Mouse (Mus musculus) erythroblast, embryonic 14.5 days (primary cell): ENCODE results near the gene Grid2ip.

Experiments
- GATA1 ChIP-seq: IDR thresholded peaks from 2 replicates; pipeline ENCODE4 v1.6.1; 2012; ENCODE audit warnings: low read length, inconsistent platforms, mixed read lengths
- TAL1 ChIP-seq: IDR thresholded peaks from 3 replicates; pipeline ENCODE4 v1.6.1; 2012; ENCODE audit warnings: low read length, inconsistent platforms, mixed read lengths

DNA sequence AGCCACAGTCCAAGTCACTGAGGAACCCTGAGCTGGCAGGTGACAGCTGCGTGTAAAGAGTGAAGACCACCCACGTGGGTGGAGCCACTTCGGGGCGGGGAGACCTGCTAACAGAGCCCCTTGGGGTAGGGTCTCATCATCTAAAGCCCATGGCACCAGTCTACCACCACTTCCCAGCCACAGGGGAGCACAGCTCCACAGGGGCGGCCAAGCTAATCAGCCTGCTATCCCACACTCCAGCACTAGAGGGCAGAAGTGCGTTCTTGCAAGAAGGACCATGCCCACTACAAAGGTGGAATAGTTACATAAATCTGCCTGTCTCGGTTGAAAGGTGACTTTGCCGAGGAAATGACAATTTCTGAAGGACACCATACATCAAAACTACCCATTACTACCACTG is 45.3 kb upstream of the Grid2ip start:
- TF ChIP-seq TAL1 (no peak), GATA1 (no peak)
